Mouse (Mus musculus) G1E-ER4 (cell line): Measurements from ENCODE around the gene Atp8a1. TPM values are rescaled to one million over a fixed set of nuclear protein-coding genes. Genes with fewer than 3 reads are reported as not detected.

Experiments
- GATA1 ChIP-seq: IDR thresholded peaks from one replicate; pipeline ENCODE4 v1.8.0; 2012; ENCODE audit warnings: low read length, inconsistent platforms
- polyA plus RNA-seq: library from polyadenylated mRNA; stranded (reverse); fragments of >175 nt; gene quantifications from 2 replicates; pipeline ENCODE4 v1.2.3, GENCODE M21; 2012

Gene Atp8a1
- polyA plus RNA-seq, 1 experiment, result 18.8 TPM

DNA sequence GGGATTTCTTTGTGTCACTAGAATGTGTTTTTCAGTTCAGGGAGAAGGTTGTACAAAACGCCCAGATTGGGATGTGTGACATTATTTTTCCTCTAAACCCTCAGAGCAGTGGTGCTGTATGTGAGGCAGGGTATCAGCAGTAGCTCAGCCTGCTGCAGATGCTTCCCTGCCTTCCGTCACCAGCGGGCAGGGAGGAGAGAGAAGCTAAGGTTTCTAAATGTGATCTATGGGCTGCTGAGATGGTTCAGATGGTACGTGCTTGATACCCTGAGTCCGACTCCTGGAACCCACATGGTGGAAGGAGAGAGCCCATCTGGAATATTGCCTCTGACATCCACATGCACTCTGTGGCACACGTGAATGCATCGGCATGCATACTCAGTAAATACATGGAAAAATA lies 251.6 kb downstream of the Atp8a1 start:
- TF ChIP-seq GATA1, result no peak

DNA sequence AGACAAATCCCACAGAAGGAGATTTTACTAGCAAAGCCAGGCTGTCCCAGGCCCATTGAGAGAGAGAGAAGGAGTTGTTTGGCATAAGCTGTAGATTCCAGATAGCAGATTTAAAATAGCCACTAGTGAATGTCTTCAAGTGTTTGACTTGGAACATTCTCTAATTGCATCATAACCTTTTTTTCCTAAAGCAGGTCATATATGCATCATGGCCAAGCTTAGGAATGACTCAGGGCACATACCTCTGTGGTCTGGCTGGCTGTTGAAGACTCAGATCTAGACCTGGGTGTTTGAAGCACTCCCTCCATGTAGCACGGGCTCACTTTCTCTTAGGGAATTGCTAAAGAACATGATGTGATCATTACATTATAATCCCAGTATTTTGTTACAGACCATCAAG lies 252.2 kb downstream of the Atp8a1 start:
- TF ChIP-seq GATA1, result no peak

DNA sequence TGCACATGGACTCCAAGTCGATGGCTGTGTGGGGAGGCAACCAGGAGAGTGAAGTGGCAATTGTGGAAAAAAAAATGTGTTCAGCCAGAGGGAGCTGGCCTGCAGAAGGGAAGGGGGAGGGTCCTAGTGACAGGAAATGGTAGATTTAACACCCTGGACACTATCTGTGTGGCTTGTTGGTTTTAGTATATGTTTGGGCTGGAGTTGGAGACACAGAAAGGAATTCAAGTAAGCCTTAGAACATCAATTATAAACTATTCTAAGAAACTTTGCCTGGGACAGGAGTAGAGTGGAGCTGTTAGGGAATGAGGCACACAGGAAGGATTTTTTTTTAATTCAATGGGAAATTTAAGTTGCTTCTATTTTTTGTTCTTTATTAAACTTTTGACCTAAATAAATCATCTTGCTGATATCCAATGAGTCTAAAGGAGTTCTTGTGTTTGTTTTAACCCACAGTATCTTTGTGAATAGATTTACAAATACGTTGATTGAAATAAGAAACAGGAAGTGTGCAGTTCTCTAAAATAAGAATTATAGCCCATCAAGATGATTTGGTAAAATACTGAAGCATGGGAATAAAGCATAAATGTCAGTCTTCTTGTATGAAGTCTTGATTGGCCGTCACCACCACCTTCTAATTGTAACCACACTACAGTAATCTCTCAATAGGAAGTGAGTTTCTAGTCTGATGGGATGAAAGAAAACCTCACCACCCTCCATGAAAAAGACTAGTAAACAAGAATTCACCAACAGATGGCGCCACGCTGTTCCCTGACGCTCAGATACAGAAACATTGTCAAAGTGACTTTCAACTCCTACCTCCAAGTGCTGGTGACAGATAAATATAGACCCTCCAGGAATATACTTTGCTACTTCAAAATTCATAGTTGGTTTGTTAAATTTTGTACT lies 267.3 kb downstream of the Atp8a1 start:
- no peak for TF ChIP-seq GATA1

DNA sequence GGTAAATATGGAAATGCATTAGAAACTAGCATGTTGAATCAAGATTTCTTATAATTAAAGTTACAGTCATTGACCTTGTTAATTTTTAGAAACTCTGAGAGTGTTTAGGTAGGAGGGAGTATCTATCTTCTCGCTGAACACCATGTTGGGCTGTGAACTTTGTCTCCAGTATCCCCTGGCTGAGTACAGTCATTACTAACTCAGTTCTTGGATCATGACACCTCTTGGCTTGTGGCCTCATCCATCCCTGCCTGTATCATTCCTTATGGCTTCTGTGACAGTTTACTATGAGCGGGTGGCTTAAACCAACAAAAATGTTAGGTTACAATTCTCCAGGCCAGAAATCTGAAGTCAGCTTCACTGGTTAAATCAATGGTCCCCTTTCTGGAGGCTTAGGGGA lies 271.5 kb downstream of the Atp8a1 start:
- TF ChIP-seq GATA1, result no peak

DNA sequence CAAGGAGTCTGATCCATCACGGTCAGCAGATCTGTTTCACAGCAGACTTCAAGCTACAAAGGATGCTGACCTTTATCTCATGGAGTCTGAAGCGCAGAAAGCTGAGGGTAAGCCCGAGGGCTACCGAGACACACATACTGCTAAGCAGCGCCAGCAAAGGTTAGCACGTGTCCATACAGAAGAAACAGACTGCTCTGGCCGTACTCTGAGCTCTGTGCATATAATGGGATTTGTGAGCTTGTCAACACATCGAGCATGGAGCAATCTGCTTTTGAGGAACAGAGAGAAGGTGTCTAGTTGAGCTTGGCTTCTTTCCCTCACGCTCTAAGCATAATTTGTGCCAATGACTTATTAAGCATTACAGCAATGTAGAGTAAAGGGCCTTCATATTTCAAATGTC lies 273.2 kb downstream of the Atp8a1 start:
- no peak for TF ChIP-seq GATA1

DNA sequence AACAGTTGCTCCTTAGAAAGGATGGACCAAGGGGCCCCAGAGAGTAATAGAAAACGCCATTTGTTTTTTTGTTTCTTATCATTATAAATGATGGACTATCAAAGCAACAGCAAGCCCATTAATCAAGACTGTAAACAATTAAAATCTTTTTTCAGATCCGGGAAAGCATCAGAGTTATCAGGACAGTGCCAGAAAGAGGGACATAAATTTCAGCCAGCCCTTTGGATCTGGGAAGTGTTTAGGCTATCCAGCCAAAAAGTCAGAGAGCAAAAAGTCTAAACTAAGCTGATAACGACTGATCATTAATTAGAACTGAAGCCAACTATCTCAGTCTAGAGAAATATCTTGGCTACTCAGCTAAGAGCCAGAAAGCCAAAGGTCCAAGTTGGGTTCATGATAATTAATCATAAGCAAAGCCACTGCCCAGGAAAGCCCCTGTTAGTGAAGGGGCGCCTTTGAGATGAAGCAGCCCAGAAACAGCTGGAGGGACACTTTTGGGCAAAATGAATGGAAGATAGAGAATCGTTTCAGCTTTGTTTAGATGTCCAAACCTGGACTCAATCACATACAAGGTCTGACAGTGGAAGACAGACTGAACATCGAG lies 274.6 kb downstream of the Atp8a1 start:
- TF ChIP-seq GATA1, result no peak

Other genes with a start within 250 kb of the Atp8a1 start
- not detected in 2 replicates for gene Shisa3, start 239.6 kb downstream of the Atp8a1 start, polyA plus RNA-seq
- gene Gm5108, start 94.2 kb upstream of the Atp8a1 start, polyA plus RNA-seq, result not detected in 2 replicates
- gene Gm21905, start 99.0 kb upstream of the Atp8a1 start, polyA plus RNA-seq, result not detected in 2 replicates
- gene Grxcr1, start 184.4 kb upstream of the Atp8a1 start, polyA plus RNA-seq, result not detected in 2 replicates